Mouse (Mus musculus): ENCODE results near the gene Slfn9.
A peak's percentile ranks its signal among the peaks of the same experiment; 100 is the strongest.

DNA sequence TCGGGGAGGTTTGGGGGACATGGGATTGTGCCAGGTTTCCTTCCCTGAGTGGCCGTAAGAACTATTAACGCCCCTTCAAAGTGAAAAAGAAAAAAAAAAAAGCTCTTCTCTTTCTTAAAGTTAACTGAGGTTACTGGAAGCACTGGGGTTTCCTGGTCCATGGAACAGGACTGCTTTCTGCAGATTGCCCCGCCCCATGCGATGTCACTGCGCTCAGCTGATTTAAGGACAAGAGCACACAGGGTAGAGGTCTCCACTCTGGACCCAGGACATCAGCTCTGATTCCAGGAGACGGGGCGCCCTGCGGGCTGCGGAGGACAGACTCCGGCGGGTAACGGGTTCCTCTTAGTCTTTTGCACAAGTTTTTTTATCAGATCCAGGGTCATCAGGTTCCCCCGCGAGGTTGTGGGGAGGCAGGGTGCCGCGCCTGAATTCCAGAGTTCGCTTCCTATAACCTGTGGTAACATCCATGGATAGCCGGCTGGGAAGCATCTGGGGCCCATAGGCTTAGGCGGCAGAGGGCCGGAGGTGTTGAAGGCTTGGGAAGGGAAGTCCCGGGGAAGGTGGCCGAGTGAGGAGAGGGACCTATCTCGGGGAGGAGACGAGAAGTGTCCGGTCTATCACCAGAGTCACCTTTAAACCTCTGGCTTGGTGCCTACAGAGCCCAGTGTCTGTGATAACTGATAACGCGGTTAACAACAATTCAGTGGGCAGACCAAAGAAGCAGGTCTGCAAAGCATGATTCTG is 39.6 kb downstream of the Slfn9 start:
- TF ChIP-seq CTCF (IDR thresholded peaks at IDR 0.05) (no peak), EP300 (IDR thresholded peaks at IDR 0.05; ENCODE audit: insufficient read depth, low read depth, low read length) (0 out of 2 replicates have a peak, but pooled peaks have one; percentile 79)

Measured in heart, adult 2 months (tissue).